Mouse (Mus musculus) heart, embryonic 11.5 days (tissue): ENCODE data around the gene Card11. TPM values are rescaled to one million over a fixed set of nuclear protein-coding genes. Genes with fewer than 3 reads are reported as not detected.
A peak's percentile ranks its signal among the peaks of the same experiment; 100 is the strongest.

Experiments
- ATAC-seq: fragments of 200-750 bp; cut with Nextera tagmentation; replicated peaks from 2 replicates; pipeline ENCODE4 v1.8.0; 2017; ENCODE audit warnings: moderate library complexity; ENCODE audit not compliant: insufficient number of reproducible peaks, low FRiP score, low TSS enrichment
- H3K27ac ChIP-seq: fragments of 300-500 bp; sonication (generic); 2 replicates; pipeline ENCODE4 v1.5.1; 2014; ENCODE audit warnings: mild to moderate bottlenecking, low read depth, low read length
- H3K27me3 ChIP-seq: fragments of 300-500 bp; sonication (generic); 2 replicates; pipeline ENCODE4 v1.6.1; 2014; ENCODE audit warnings: mild to moderate bottlenecking, low read length, mixed read lengths; ENCODE audit not compliant: control insufficient read depth, insufficient read depth
- H3K36me3 ChIP-seq: fragments of 300-500 bp; sonication (generic); 2 replicates; pipeline ENCODE4 v1.6.1; 2014; ENCODE audit warnings: mild to moderate bottlenecking, low read length, moderate library complexity, mixed read lengths; ENCODE audit not compliant: control insufficient read depth, insufficient read depth
- H3K4me1 ChIP-seq: fragments of 300-500 bp; sonication (generic); 2 replicates; pipeline ENCODE4 v1.6.1; 2014; ENCODE audit warnings: low read length; ENCODE audit not compliant: control insufficient read depth, insufficient read depth
- H3K4me2 ChIP-seq: fragments of 300-500 bp; sonication (generic); 2 replicates; pipeline ENCODE4 v1.6.1; 2014; ENCODE audit warnings: mild to moderate bottlenecking, moderate library complexity
- H3K4me3 ChIP-seq: fragments of 300-500 bp; sonication (generic); 2 replicates; pipeline ENCODE4 v1.5.1; 2014; ENCODE audit warnings: low read depth, low read length
- H3K9ac ChIP-seq: fragments of 300-500 bp; sonication (generic); 2 replicates; pipeline ENCODE4 v1.6.1; 2014; ENCODE audit warnings: mild to moderate bottlenecking, low read depth, low read length, moderate library complexity
- H3K9me3 ChIP-seq: fragments of 300-500 bp; sonication (generic); replicated peaks from 2 replicates; pipeline ENCODE4 v1.6.1; 2016; ENCODE audit warnings: low read length; ENCODE audit not compliant: control insufficient read depth
- WGBS: fragments of 180-500 bp; shearing (Covaris S2); extraction: QIAGEN DNeasy Blood & Tissue Kit; methylation state at CpG from one replicate; pipeline ENCODE4 v1.1.7; 2014; ENCODE audit not compliant: insufficient replicate concordance; 5-methylcytosine and 5-hydroxymethylcytosine counted together
- polyA plus RNA-seq: library from polyadenylated mRNA; unstranded; fragments of >200 nt; fragmentation: Nextera tagmentation; extraction: Ambion mirVana; gene quantifications from 2 replicates; pipeline ENCODE4 v1.2.1, GENCODE M21; 2014

Gene Card11
- polyA plus RNA-seq, result 0.06 and 0.08 TPM in 2 replicates

GRCm38 (mm10) chr5:141000349-141000748 lies at the start of gene Card11:
Gene Card11 (minus strand): TSS chr5:141000582.
- Histone ChIP-seq H3K4me3 (no peak within 1 kb of the TSS), H3K9me3 (no peaks in the 10 kb centered on the region), H3K27me3 (no peaks in the 10 kb centered on the region; the same call in 1 of the 2 replicates), H3K4me2 (no peak within 1 kb of the TSS), H3K4me1 (no peaks in the 10 kb centered on the region), H3K27ac (no peak within 1 kb of the TSS), H3K9ac (no peak within 1 kb of the TSS), H3K36me3 (no peaks in the 10 kb centered on the region)
- 63% methylated on average over 10 of the region's 10 CpGs for WGBS
- ATAC-seq, result no peak

- peaks cover 9% of the 10 kb centered on the region for H3K9me3 ChIP-seq
- no peaks in the 10 kb centered on the region for H3K4me1 ChIP-seq
- no peak overlapping the region for H3K4me2 ChIP-seq
- no peak overlapping the region for H3K4me3 ChIP-seq
- no peaks in the 10 kb centered on the region for H3K36me3 ChIP-seq
- ATAC-seq, result no peak
- H3K27ac ChIP-seq, result no peak overlapping the region
- no peaks in the 10 kb centered on the region for H3K27me3 ChIP-seq
- no peak overlapping the region for H3K9ac ChIP-seq
- 83% methylated on average over 13 of the region's 13 CpGs for WGBS
Observed at GRCm38 (mm10) chr5:141047651-141048218, 47.4 kb upstream of the Card11 start.

GRCm38 (mm10) chr5:141044976-141045375 lies 44.6 kb upstream of the Card11 start:
- Histone ChIP-seq H3K9me3 (no peaks in the 10 kb centered on the region), H3K27me3 (no peaks in the 10 kb centered on the region; the same call in 1 of the 2 replicates), H3K36me3 (no peaks in the 10 kb centered on the region), H3K4me1 (no peaks in the 10 kb centered on the region), H3K4me2 (no peak overlapping the region), H3K27ac (no peak overlapping the region), H3K9ac (no peak overlapping the region), H3K4me3 (no peak overlapping the region)
- whole genome bisulfite sequencing, result 62% methylated on average over 9 of the region's 9 CpGs
- ATAC-seq, result no peak

- no peak overlapping the region for H3K27ac ChIP-seq
- H3K27me3 ChIP-seq, result no peaks in the 10 kb centered on the region; the same call in 1 of the 2 replicates
- H3K9ac ChIP-seq, result no peak overlapping the region
- H3K4me2 ChIP-seq, result peak overlapping the region; percentile 34
- no peaks in the 10 kb centered on the region for H3K36me3 ChIP-seq
- H3K4me3 ChIP-seq, result no peak overlapping the region
- no peaks in the 10 kb centered on the region for H3K4me1 ChIP-seq
- H3K9me3 ChIP-seq, result no peaks in the 10 kb centered on the region
- ATAC-seq, result no peak
- WGBS, result 48% methylated on average over 19 of the region's 19 CpGs
Observed at GRCm38 (mm10) chr5:141043654-141044447, 43.5 kb upstream of the Card11 start.

- ATAC-seq, result no peak
- no peak overlapping the region for H3K27ac ChIP-seq
- no peaks in the 10 kb centered on the region for H3K9me3 ChIP-seq
- H3K4me2 ChIP-seq, result no peak overlapping the region
- H3K36me3 ChIP-seq, result no peaks in the 10 kb centered on the region
- WGBS, result 71% methylated on average over 4 of the region's 4 CpGs
- no peak overlapping the region for H3K4me3 ChIP-seq
- no peak overlapping the region for H3K9ac ChIP-seq
- no peaks in the 10 kb centered on the region for H3K4me1 ChIP-seq
- no peaks in the 10 kb centered on the region; the same call in 1 of the 2 replicates for H3K27me3 ChIP-seq
Observed at GRCm38 (mm10) chr5:141042406-141042805, 42.0 kb upstream of the Card11 start.

GRCm38 (mm10) chr5:141040846-141041245 lies 40.5 kb upstream of the Card11 start:
- Histone ChIP-seq H3K27ac (no peak overlapping the region), H3K4me2 (no peak overlapping the region), H3K4me1 (no peaks in the 10 kb centered on the region), H3K36me3 (no peaks in the 10 kb centered on the region), H3K9ac (no peak overlapping the region), H3K9me3 (no peaks in the 10 kb centered on the region), H3K4me3 (no peak overlapping the region), H3K27me3 (no peaks in the 10 kb centered on the region; the same call in 1 of the 2 replicates)
- 68% methylated on average over 9 of the region's 9 CpGs for WGBS
- ATAC-seq, result no peak

GRCm38 (mm10) chr5:141038342-141038741 lies 38.0 kb upstream of the Card11 start:
- H3K4me3 ChIP-seq, result no peak overlapping the region
- H3K27ac ChIP-seq, result no peak overlapping the region
- 56% methylated on average over 1 of the region's 1 CpGs for WGBS
- no peaks in the 10 kb centered on the region for H3K9me3 ChIP-seq
- no peaks in the 10 kb centered on the region for H3K36me3 ChIP-seq
- no peak overlapping the region for H3K9ac ChIP-seq
- H3K27me3 ChIP-seq, result no peaks in the 10 kb centered on the region; the same call in 1 of the 2 replicates
- no peaks in the 10 kb centered on the region for H3K4me1 ChIP-seq
- no peak overlapping the region for H3K4me2 ChIP-seq
- no peak for ATAC-seq

GRCm38 (mm10) chr5:141035346-141035745 lies 35.0 kb upstream of the Card11 start:
- ATAC-seq, result no peak
- Histone ChIP-seq H3K4me3 (no peak overlapping the region), H3K4me2 (no peak overlapping the region), H3K9ac (no peak overlapping the region), H3K36me3 (no peaks in the 10 kb centered on the region), H3K4me1 (no peaks in the 10 kb centered on the region), H3K27ac (no peak overlapping the region), H3K27me3 (no peaks in the 10 kb centered on the region; the same call in 1 of the 2 replicates), H3K9me3 (no peaks in the 10 kb centered on the region)
- 80% methylated on average over 6 of the region's 6 CpGs for WGBS
